29 mouse cellular contexts compared by ENCODE assay signal in genomic region chr8:113781554-113781953, GRCm38 (mm10).
A peak's percentile ranks its signal among the peaks of the same experiment; 100 is the strongest.
DNase-seq lines count a peak whose midpoint lies in the region; ATAC-seq and TF ChIP-seq lines count a peak whose summit lies in the region.
"Had no signal": no experiment of that assay in that cellular context is flagged by ENCODE, and none has a peak within 500 bp of the region (broad histone marks: within the 10 kb centered on the region; RNA-seq: fewer than 3 reads in every experiment).

No protein-coding gene starts in this region.

- H3K4me3 ChIP-seq in hindbrain, embryonic 11.5 days (ENCODE audit: low read depth, low read length): no peak overlapping the region
- H3K4me3 ChIP-seq in hindbrain, embryonic 10.5 days: no peak overlapping the region
- H3K4me3 ChIP-seq in lung, embryonic 14.5 days (ENCODE audit: low read depth, low read length): no peak overlapping the region
- no peak overlapping the region for H3K4me3 ChIP-seq in midbrain, postnatal 0 days (ENCODE audit: low read depth, low read length)
- H3K4me3 ChIP-seq in midbrain, embryonic 11.5 days (ENCODE audit: low read depth, low read length): no peak overlapping the region
- H3K4me3 ChIP-seq: embryonic facial prominence, embryonic 15.5 days; forebrain, embryonic 13.5 days; gastrocnemius, adult 2 months; limb, embryonic 13.5 days; liver, embryonic 12.5 days; neural tube, embryonic 13.5 days had no signal

- no peaks in the 10 kb centered on the region for H3K36me3 ChIP-seq in hindbrain, embryonic 11.5 days (ENCODE audit: control insufficient read depth, insufficient read depth, low read length)
- no peaks in the 10 kb centered on the region for H3K36me3 ChIP-seq in hindbrain, embryonic 10.5 days
- no peaks in the 10 kb centered on the region for H3K36me3 ChIP-seq in lung, embryonic 14.5 days (ENCODE audit: insufficient read depth)
- no peaks in the 10 kb centered on the region for H3K36me3 ChIP-seq in midbrain, postnatal 0 days (ENCODE audit: insufficient read depth, low read length)
- H3K36me3 ChIP-seq in midbrain, embryonic 11.5 days (ENCODE audit: control insufficient read depth, insufficient read depth, low read length): no peaks in the 10 kb centered on the region
- H3K36me3 ChIP-seq: embryonic facial prominence, embryonic 15.5 days; limb, embryonic 13.5 days; liver, embryonic 12.5 days; neural tube, embryonic 13.5 days had no signal

- no peak overlapping the region for H3K4me2 ChIP-seq in hindbrain, embryonic 11.5 days (replicated peaks; ENCODE audit: low read depth, low read length)
- no peak overlapping the region for H3K4me2 ChIP-seq in lung, embryonic 14.5 days
- no peak overlapping the region for H3K4me2 ChIP-seq in midbrain, postnatal 0 days (ENCODE audit: low read depth, low read length, poor library complexity, severe bottlenecking)
- H3K4me2 ChIP-seq in midbrain, embryonic 11.5 days: no peak overlapping the region
- H3K4me2 ChIP-seq: embryonic facial prominence, embryonic 15.5 days; forebrain, embryonic 13.5 days; heart, embryonic 11.5 days; limb, embryonic 13.5 days; liver, embryonic 12.5 days; neural tube, embryonic 13.5 days had no signal

- H3K4me1 ChIP-seq in hindbrain, embryonic 11.5 days (replicated peaks; ENCODE audit: control insufficient read depth, insufficient read depth, low read length): no peaks in the 10 kb centered on the region
- peaks cover 3% of the 10 kb centered on the region; the same call in 1 of the 2 replicates for H3K4me1 ChIP-seq in hindbrain, embryonic 10.5 days (replicated peaks)
- no peaks in the 10 kb centered on the region for H3K4me1 ChIP-seq in lung, embryonic 14.5 days (ENCODE audit: insufficient read depth)
- H3K4me1 ChIP-seq in midbrain, postnatal 0 days (ENCODE audit: insufficient read depth, low read length): no peaks in the 10 kb centered on the region
- H3K4me1 ChIP-seq in midbrain, embryonic 11.5 days (ENCODE audit: control insufficient read depth, insufficient read depth, low read length): no peaks in the 10 kb centered on the region
- H3K4me1 ChIP-seq: embryonic facial prominence, embryonic 15.5 days; forebrain, embryonic 13.5 days; limb, embryonic 13.5 days; liver, embryonic 12.5 days; neural tube, embryonic 13.5 days had no signal

- no peaks in the 10 kb centered on the region for H3K27me3 ChIP-seq in hindbrain, embryonic 11.5 days (ENCODE audit: control insufficient read depth, insufficient read depth, low read length)
- H3K27me3 ChIP-seq in hindbrain, embryonic 10.5 days (ENCODE audit: insufficient read depth, poor library complexity, severe bottlenecking): no peaks in the 10 kb centered on the region
- H3K27me3 ChIP-seq in lung, embryonic 14.5 days (ENCODE audit: insufficient read depth, low read length): no peaks in the 10 kb centered on the region
- no peaks in the 10 kb centered on the region for H3K27me3 ChIP-seq in midbrain, postnatal 0 days (ENCODE audit: insufficient read depth, low read length)
- no peaks in the 10 kb centered on the region for H3K27me3 ChIP-seq in midbrain, embryonic 11.5 days (ENCODE audit: control insufficient read depth, insufficient read depth, low read length)
- H3K27me3 ChIP-seq: embryonic facial prominence, embryonic 15.5 days; forebrain, embryonic 13.5 days; limb, embryonic 13.5 days; liver, embryonic 12.5 days; neural tube, embryonic 13.5 days had no signal

- no peak for TF ChIP-seq CTCF in lung, embryonic 14.5 days (IDR thresholded peaks at IDR 0.05; ENCODE audit: low read depth)
- TF ChIP-seq CTCF in midbrain, postnatal 0 days (IDR thresholded peaks at IDR 0.05): no peak

- H3K9ac ChIP-seq in hindbrain, embryonic 11.5 days (ENCODE audit: low read depth, low read length): no peak overlapping the region
- no peak overlapping the region for H3K9ac ChIP-seq in lung, embryonic 14.5 days
- no peak overlapping the region for H3K9ac ChIP-seq in midbrain, postnatal 0 days (replicated peaks; ENCODE audit: low read length, poor library complexity, severe bottlenecking)
- no peak overlapping the region for H3K9ac ChIP-seq in midbrain, embryonic 11.5 days (ENCODE audit: low read length)
- H3K9ac ChIP-seq: embryonic facial prominence, embryonic 15.5 days; forebrain, embryonic 13.5 days; limb, embryonic 13.5 days; liver, embryonic 12.5 days; liver, postnatal 0 days; neural tube, embryonic 13.5 days had no signal

- H3K9me3 ChIP-seq in hindbrain, embryonic 11.5 days (ENCODE audit: control insufficient read depth, low read length): no peaks in the 10 kb centered on the region
- H3K9me3 ChIP-seq in hindbrain, embryonic 10.5 days: no peaks in the 10 kb centered on the region
- H3K9me3 ChIP-seq in lung, embryonic 14.5 days (ENCODE audit: low read depth, low read length): no peaks in the 10 kb centered on the region
- H3K9me3 ChIP-seq in midbrain, postnatal 0 days (ENCODE audit: low read length): no peaks in the 10 kb centered on the region
- no peaks in the 10 kb centered on the region for H3K9me3 ChIP-seq in midbrain, embryonic 11.5 days (ENCODE audit: control insufficient read depth, low read length)
- H3K9me3 ChIP-seq: embryonic facial prominence, embryonic 15.5 days; forebrain, embryonic 13.5 days; limb, embryonic 13.5 days; neural tube, embryonic 13.5 days had no signal

- H3K27ac ChIP-seq in hindbrain, embryonic 11.5 days (ENCODE audit: low read depth, low read length): no peak overlapping the region
- H3K27ac ChIP-seq in hindbrain, embryonic 10.5 days: no peak overlapping the region
- H3K27ac ChIP-seq in lung, embryonic 14.5 days (ENCODE audit: low read depth): no peak overlapping the region
- H3K27ac ChIP-seq in midbrain, postnatal 0 days (ENCODE audit: low read depth, low read length): no peak overlapping the region
- no peak overlapping the region for H3K27ac ChIP-seq in midbrain, embryonic 11.5 days (ENCODE audit: low read depth, low read length)
- H3K27ac ChIP-seq: embryonic facial prominence, embryonic 15.5 days; forebrain, embryonic 13.5 days; gastrocnemius, adult 2 months; limb, embryonic 13.5 days; liver, embryonic 12.5 days; neural tube, embryonic 13.5 days; stomach, postnatal 0 days had no signal

- WGBS in hindbrain, embryonic 11.5 days: 51% methylated on average over 2 of the region's 2 CpGs
- 58% methylated on average over 2 of the region's 2 CpGs for WGBS in hindbrain, embryonic 10.5 days
- 44% methylated on average over 2 of the region's 2 CpGs for WGBS in lung, embryonic 14.5 days
- WGBS in midbrain, postnatal 0 days: 44% methylated on average over 2 of the region's 2 CpGs
- WGBS in midbrain, embryonic 11.5 days: 44% methylated on average over 2 of the region's 2 CpGs

- peak; percentile 0 for DNase-seq in hindbrain, embryonic 11.5 days (ENCODE audit: low spot score)
- no peak for DNase-seq in hindbrain, embryonic 10.5 days (ENCODE audit: low spot score)
- DNase-seq in lung, embryonic 14.5 days: peak; percentile 46
- DNase-seq in lung, postnatal 25 days (ENCODE audit: low spot score): no peak
- DNase-seq in midbrain, postnatal 0 days (ENCODE audit: low spot score): peak; percentile 0
- no peak for DNase-seq in midbrain, embryonic 11.5 days (ENCODE audit: low spot score, missing footprints)
- no peak for DNase-seq in cerebellum, postnatal 14 days
- DNase-seq: adrenal gland, postnatal 25 days; B cell, adult 2 months; cerebellum, adult 11-12 months; cerebellum, adult 9-11 months; gastrocnemius, adult 2 months; gastrocnemius, postnatal 36 days; heart, adult 18-20 months; heart, postnatal 4 days; kidney, adult 9 months; kidney, postnatal 14 days; liver, postnatal 0 days; right cerebral cortex, postnatal 4 days; thymus, adult 18-20 months; thymus, postnatal 25 days had no signal

- no peak for ATAC-seq in hindbrain, embryonic 11.5 days (ENCODE audit: low FRiP score)
- ATAC-seq in lung, embryonic 14.5 days (ENCODE audit: insufficient read depth): peak; percentile 56; the same call in 1 of the 2 replicates
- no peak for ATAC-seq in midbrain, postnatal 0 days (ENCODE audit: low FRiP score)
- ATAC-seq in midbrain, embryonic 11.5 days (ENCODE audit: low FRiP score): no peak
- ATAC-seq: forebrain, embryonic 13.5 days; intestine, postnatal 0 days; liver, embryonic 12.5 days; liver, postnatal 0 days had no signal

Comparison
In these comparisons a context has a peak if more than half of its experiments do, and no peak if none do; other contexts are left out.
1. DNase-seq: peak in hindbrain, embryonic 11.5 days (single experiment), lung, embryonic 14.5 days (single experiment) and midbrain, postnatal 0 days (single experiment); none in hindbrain, embryonic 10.5 days (single experiment), lung, postnatal 25 days (single experiment), midbrain, embryonic 11.5 days (single experiment) and cerebellum, postnatal 14 days (0 of 2).